Mouse (Mus musculus) v-Abl transformed pro-B cells (cell line): Measurements from ENCODE around the gene Limd2.
"Not testable (repeated sequence)": the region's sequence is repeated elsewhere in the genome, so short reads cannot be mapped to it uniquely, and the experiment has no call there.

Source experiments
- in situ Hi-C, 2 experiments: fragments of 400-800 bp; cut with MboI; formaldehyde crosslinking; loops; one replicate each; pipeline ENCODE4 v1.15.1; 2025; ENCODE audit not compliant: unreplicated experiment in 2 of 2

The Limd2 gene

GRCm38 (mm10) chr11:106160841-106161721, at the start of gene Limd2, which contains the start of gene Gm10840:
Gene Limd2 (minus strand): TSS chr11:106160860.
Gene Gm10840 (plus strand): TSS chr11:106160850.
- in situ Hi-C loops, result loop anchor here in 1 of 2 experiments (10.0 kb wide), 1 partner anchor 234 kb away; no protein-coding TSS in a partner anchor

- in situ Hi-C loops, result no loop called here
Observed at GRCm38 (mm10) chr11:106202123-106202465, 41.4 kb upstream of the Limd2 start, which contains the start of gene Strada. Gene Strada (minus strand): TSS chr11:106202168.

DNA sequence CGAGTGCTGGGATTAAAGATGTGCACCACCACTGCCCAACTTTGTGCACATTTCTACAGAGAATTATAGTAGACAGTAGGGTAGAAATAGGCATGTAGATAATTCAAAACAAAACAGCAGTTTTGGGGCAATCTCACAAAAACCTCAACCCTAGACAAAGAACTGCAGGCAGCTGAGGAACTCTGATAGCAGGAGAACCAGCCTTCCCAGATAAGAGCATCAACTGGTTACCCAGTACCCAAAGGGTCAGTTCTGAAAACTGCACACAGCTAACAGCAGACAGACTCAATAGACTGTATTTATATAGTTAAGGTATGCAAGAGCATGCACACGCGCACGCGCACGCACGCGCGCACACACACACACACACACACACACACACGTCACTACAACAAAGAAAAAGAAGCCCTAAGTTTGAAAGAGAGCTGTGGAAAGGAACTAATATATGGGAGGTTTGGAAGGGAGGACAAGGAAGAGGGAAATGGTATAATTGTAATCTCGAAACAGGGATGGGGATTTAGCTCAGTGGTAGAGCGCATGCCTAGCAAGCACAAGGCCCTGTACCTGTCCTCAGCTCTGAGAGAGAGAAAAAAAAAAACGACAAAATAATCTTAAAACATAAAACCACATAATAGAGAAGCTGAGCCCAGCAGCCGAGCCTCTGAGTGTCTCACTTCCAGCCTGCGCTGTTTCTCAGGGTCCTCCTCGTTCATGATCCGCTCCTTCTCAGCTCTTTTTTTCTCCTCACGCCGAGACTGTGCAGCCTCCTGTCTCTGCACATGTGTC, 40.9 kb upstream of the Limd2 start:
- in situ Hi-C loops, result no loop called here

DNA sequence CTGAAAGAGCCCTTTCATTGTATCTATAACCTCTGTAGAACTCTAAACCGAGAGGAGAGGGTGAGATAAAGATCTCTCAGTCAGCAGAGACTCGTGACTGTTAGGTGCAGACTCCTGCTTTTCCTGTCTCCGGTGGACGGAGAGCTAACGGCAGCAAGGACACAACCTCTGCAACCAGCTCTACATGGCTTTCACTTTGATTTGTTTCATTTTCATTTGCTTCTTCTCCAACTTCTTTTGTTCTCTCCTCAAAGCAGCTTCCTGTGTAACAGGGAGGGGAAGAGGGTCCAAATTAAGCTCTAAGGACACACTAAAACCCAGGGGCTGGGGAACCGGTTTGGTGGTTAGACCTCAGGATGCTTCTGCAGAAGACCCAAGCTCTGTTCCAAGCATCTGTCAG, 40.1 kb upstream of the Limd2 start:
- in situ Hi-C loops, result no loop called here

DNA sequence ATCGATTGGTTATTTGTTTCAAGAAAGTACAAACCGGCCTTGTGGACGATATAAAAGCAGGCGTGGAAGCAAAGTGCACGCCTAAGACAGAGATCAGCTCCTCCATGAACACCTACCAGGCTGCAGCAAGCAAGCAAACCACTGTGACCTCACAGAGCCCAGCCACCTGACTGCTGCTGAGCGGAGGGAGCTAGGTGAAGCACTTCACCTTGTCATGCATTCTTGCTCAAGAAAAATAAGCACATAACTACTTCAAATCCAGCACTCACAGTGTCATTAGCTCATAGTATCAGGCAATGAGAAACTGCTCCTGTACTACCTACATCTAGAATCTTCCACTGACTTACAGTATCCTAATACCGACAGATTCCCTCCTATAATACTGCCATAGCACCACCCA, 39.3 kb upstream of the Limd2 start:
- in situ Hi-C loops, result not testable (repeated sequence)

DNA sequence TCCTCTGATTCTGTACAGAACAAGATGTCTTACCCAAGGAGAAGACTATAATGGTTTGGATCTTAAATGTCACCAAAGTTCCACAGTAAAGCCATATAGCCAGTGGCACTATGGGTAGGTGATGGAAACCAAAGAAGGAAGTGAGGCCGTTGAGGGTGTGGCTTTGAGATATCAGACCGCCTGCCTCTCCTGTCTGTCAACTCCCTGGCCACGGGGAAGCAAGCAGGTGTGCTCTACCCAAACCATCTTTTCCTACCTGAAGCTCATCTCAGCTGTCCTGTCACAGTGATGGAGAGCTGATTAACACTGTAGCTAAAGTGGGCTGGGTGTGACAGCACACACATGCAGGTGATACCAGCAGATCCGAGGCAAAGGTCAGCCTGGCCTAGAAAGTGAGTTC, 37.6 kb upstream of the Limd2 start:
- in situ Hi-C loops, result no loop called here

GRCm38 (mm10) chr11:106195341-106195740, 34.7 kb upstream of the Limd2 start:
- in situ Hi-C loops, result no loop called here

- in situ Hi-C loops, result no loop called here
Observed at GRCm38 (mm10) chr11:106194891-106195290, 34.2 kb upstream of the Limd2 start.

DNA sequence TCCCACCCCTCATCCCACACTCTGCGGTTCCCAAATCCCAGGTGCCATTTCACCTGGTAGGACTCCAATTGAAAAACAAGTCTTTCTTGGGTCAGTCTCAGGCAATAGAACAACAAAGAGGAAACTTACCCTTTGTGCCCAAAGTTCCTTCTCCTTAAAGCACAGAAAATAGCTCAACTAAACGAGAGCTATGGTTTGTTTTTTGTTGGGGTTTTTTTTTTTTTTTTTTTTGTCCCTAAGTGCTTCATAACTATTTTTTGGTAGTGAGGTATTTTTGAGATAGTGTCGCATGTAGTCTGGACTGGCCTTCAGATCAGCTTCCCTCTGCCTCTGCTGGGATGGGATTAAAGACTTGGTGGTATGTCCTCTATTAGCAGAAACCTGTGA, 33.5 kb upstream of the Limd2 start:
- in situ Hi-C loops, result no loop called here

DNA sequence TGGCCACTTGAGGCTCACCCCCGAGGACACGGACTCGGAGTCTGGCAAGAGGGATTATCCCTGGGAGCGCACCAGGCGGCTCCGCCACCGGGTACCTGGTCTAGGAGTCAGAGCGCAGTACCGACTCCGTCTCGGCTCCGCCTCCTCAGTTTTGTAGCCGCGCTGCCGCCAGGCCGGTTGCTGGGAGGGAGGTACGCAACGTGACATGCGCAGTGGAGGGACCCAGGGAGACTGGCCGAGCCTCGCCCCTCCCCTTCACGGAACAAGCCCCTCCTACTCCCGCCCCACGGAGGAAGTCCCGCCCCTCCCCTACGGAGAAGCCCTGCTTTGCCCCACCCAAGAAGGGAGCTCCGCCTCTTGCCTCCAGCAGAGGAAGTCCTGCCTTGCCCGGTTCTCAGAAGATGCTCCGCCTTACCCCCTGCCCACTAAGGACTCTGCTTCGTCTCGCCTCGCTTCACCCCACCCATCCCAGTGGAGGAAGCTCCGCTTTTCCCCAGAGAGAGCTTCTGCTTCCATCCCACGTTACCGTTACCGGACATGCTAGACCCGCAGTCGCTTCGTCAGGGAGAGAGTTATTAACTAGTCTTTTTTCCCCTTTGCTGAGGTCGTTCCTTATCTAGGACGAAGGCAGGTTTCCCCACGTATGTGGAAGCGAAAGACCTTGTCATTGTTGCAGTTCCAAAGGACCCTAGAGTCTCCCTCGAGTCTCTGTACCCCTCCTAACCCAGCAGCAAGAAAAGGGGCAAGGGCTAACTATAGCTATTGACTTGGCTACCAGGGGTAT, 32.9 kb upstream of the Limd2 start:
- in situ Hi-C loops, result no loop called here

DNA sequence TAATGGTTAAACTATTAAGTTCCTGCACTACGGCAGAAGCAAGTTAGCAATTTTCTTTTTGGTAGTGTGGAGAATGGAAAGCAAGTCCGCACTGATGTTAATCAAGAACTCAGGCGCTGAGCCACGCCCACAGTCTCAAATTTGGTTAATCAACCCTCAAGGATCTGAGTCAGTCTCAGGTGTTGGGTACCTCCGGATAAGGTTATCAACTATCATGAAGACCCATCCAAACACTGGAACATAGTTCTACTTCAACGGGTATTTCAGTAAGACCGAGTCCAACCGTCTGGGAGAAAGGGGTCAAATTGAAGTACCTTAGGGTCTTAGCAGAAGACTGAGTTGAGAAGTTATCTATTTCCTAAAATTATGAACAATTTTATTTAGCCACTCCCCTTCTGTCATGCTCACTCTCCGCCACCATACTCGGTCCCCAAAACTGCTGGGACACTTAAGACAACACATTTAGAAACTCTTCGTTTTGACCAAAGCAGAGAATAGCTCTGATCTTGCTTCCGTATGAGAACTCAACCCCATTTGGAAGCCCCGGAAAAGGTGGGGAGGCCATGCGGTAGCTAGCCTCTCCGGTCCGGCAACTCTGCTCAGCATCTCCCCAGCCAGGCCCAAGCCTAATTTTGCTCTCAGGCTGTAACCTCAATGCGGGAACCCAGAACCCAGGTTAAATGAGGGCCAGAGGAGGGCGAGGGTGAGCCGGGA, 32.2 kb upstream of the Limd2 start:
- in situ Hi-C loops, result no loop called here

- in situ Hi-C loops, result no loop called here
Observed at GRCm38 (mm10) chr11:106192241-106192640, 31.6 kb upstream of the Limd2 start.

GRCm38 (mm10) chr11:106191716-106192115, 31.1 kb upstream of the Limd2 start:
- in situ Hi-C loops, result no loop called here

DNA sequence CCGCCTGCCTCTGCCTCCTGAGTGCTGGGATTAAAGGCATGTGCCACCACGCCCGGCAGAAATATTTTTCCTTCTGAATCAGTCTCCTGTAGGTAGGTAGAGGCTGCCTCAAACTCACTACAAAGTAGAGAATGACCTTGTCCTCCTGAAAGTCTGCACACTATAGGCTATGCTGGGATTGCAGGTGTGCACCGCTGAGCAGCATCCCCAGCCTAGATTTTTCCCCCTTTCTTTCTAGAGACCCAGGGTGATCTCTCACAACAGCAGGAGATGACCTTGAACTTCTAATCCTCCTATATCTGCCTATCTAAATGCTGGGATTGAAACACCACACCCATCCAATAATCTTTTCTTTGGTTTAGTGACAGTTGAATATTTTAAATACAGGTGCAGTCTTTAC, 26.7 kb upstream of the Limd2 start:
- in situ Hi-C loops, result no loop called here

DNA sequence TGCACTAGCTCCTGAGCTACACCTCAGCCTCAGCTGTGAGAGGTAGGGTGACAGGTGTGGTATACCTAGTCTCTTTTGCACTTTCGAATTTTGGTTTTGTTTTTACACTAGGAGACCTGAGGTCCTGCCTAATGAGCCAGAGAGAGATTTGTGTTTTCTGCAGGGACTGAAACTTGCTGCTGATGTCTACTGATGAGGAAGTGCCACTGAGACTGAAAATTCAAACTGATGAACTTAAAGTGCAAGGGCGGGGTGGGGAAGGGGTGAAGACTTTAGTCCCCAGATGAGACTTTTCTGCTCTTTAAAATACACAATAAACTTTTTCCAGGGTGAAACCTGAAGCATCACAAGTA, 19.8 kb upstream of the Limd2 start:
- in situ Hi-C loops, result no loop called here

- in situ Hi-C loops, result no loop called here
Observed at GRCm38 (mm10) chr11:106179711-106180448, 19.2 kb upstream of the Limd2 start.

DNA sequence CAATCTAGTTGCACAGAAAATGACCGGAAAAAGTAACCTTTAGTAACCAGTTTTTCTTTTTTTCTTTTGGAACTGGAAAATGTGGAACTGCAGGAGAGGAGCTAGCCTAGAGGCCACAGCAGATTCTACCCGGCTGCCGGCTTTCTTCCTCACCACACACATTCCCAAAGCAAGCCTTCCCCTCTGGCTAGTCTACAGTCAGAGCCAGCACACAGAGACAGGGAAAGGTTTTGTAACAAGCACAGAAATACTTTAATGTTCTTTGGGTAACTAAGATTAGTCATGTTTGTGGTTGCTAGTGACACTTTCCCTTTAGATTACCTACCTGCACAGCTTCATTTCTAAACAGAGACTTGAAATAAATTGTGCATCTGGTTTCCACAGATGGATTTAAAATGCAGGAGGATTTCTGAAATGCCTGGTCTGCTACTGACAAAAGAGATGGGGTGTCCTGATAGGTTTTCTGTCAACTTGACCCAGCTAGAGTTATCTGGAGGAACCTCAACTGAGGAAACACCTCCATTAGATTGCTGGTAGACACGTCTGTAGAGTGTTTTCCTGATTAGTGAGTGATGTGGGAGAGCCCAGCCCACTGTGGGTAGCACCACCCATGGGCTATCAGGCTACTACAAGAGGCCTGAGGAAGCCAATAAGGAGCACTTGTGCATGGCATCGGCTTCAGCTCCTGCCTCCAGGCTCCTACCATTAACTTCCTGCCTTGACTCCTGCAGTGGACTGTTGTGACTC, 17.5 kb upstream of the Limd2 start:
- in situ Hi-C loops, result no loop called here

DNA sequence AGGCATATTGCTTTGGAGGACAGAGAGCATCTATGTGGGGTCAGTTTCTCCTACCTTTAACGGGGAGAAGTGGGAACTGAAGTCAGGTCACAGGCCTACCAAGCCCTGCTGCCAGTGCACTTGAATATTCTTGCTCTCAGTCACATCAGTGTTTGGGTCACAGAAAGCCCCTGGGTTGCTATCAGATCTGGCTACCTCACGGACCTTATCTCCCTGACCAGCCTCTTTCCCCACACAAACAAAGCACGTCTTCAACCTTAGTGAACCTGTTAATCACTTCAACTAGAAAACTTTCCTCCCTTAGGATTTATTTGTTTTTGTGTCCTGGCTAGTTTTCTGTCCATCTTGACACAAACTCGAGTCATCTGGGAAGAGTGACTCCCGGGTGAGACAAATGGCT, 15.7 kb upstream of the Limd2 start:
- in situ Hi-C loops, result no loop called here

- in situ Hi-C loops, result no loop called here
Observed at GRCm38 (mm10) chr11:106175081-106175480, 14.4 kb upstream of the Limd2 start.
